Mouse (Mus musculus) lung, embryonic 15.5 days (tissue): Measurements from ENCODE around the gene Klf7. TPM values are rescaled to one million over a fixed set of nuclear protein-coding genes. Genes with fewer than 3 reads are reported as not detected.

Experiments used
- ATAC-seq: fragments of 200-750 bp; cut with Nextera tagmentation; 2 replicates; pipeline ENCODE4 v1.8.0; 2017; ENCODE audit warnings: moderate number of reproducible peaks, borderline replicate concordance; ENCODE audit not compliant: low FRiP score, low TSS enrichment; ENCODE audit errors: extremely low read depth
- H3K27ac ChIP-seq: fragments of 300-500 bp; sonication (generic); 2 replicates; pipeline ENCODE4 v1.5.1; 2015; ENCODE audit warnings: moderate library complexity, mild to moderate bottlenecking, inconsistent platforms
- H3K27me3 ChIP-seq: fragments of 300-500 bp; sonication (generic); 2 replicates; pipeline ENCODE4 v1.6.1; 2015; ENCODE audit warnings: inconsistent platforms
- H3K36me3 ChIP-seq: fragments of 300-500 bp; sonication (generic); 2 replicates; pipeline ENCODE4 v1.6.1; 2015; ENCODE audit warnings: inconsistent platforms
- H3K4me1 ChIP-seq: fragments of 300-500 bp; sonication (generic); 2 replicates; pipeline ENCODE4 v1.6.1; 2015; ENCODE audit warnings: inconsistent platforms
- H3K4me2 ChIP-seq: fragments of 300-500 bp; sonication (generic); 2 replicates; pipeline ENCODE4 v1.6.1; 2015; ENCODE audit warnings: inconsistent platforms, mild to moderate bottlenecking, moderate library complexity
- H3K4me3 ChIP-seq: fragments of 300-500 bp; sonication (generic); 2 replicates; pipeline ENCODE4 v1.5.1; 2015; ENCODE audit warnings: mild to moderate bottlenecking, inconsistent platforms
- H3K9ac ChIP-seq: fragments of 300-500 bp; sonication (generic); 2 replicates; pipeline ENCODE4 v1.6.1; 2015; ENCODE audit warnings: inconsistent platforms
- H3K9me3 ChIP-seq: fragments of 300-500 bp; sonication (generic); 2 replicates; pipeline ENCODE4 v1.6.1; 2016; ENCODE audit warnings: inconsistent platforms
- WGBS: fragments of 180-500 bp; shearing (Covaris S2); methylation state at CpG from one replicate; pipeline ENCODE4 v1.1.7; 2015; 5-methylcytosine and 5-hydroxymethylcytosine counted together
- microRNA-seq: library from miRNA; unstranded; fragments of <30 nt; microRNA quantifications from one replicate; pipeline ENCODE4, GENCODE M21; 2016
- polyA plus RNA-seq: library from polyadenylated mRNA; unstranded; fragments of >200 nt; fragmentation: Nextera tagmentation; extraction: Ambion mirVana; gene quantifications from 2 replicates; pipeline ENCODE4 v1.2.1, GENCODE M21; 2015

Klf7 gene
- polyA plus RNA-seq, 1 experiment from 2014 or later = 23.9 TPM

- H3K27me3 ChIP-seq = no peaks in the 10 kb centered on the region
- 85% methylated on average over 6 of the region's 6 CpGs for WGBS
- no peak overlapping the region for H3K4me3 ChIP-seq
- no peaks in the 10 kb centered on the region for H3K9me3 ChIP-seq
- H3K9ac ChIP-seq = no peak overlapping the region
- H3K27ac ChIP-seq = no peak overlapping the region
- H3K36me3 ChIP-seq = no peaks in the 10 kb centered on the region
- no peak overlapping the region for H3K4me2 ChIP-seq
- H3K4me1 ChIP-seq = peaks cover 14% of the 10 kb centered on the region
- ATAC-seq = no peak
These were observed 131.7 kb downstream of the Klf7 start for GRCm38 (mm10) chr1:63990416-63990815.

DNA sequence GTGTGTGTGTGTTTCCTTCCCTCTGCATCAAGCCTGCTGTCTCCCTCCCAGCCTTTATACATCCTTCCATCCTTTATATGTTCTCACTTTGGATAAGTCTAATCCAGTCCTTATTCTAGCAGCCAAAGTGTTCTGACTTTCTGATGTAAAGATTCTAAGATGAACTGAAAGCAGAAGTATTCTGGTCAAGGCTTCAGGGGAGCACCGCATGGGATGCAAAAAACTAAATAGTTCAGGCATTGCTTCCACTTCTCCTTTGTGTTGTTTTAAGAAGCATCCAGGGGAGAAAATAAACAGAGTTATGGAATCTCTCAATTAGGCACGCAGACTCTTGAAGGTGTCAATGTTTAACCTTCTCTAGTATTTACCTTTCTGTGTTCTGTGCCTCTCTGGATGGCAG, 141.3 kb downstream of the Klf7 start:
- Histone ChIP-seq H3K4me1 (0 out of 2 replicates have a peak, but pooled peaks cover 5% of the 10 kb centered on the region), H3K9me3 (no peaks in the 10 kb centered on the region), H3K27me3 (no peaks in the 10 kb centered on the region), H3K36me3 (no peaks in the 10 kb centered on the region), H3K4me3 (no peak overlapping the region), H3K27ac (no peak overlapping the region), H3K4me2 (no peak overlapping the region), H3K9ac (no peak overlapping the region)
- 43% methylated on average over 2 of the region's 2 CpGs for WGBS
- ATAC-seq = no peak

Small RNA genes within 50 kb of the gene (microRNA-seq; reads per million reads assigned to microRNA genes)
- not detected for gene Mir6899
